Mouse (Mus musculus): Measurements from ENCODE around the gene Epha4. TPM values are rescaled to one million over a fixed set of nuclear protein-coding genes. Genes with fewer than 3 reads are reported as not detected.

Gene Epha4
- polyA plus RNA-seq, 1 experiment, result 3.9 TPM

GRCm38 (mm10) chr1:77506038-77506855, 8.6 kb downstream of the Epha4 start:
- no peaks in the 10 kb centered on the region for H3K27me3 ChIP-seq (ENCODE audit: control insufficient read depth, insufficient read depth, low read length)
- WGBS, result 88% methylated on average over 21 of the region's 21 CpGs
- H3K4me1 ChIP-seq (replicated peaks; ENCODE audit: control insufficient read depth, insufficient read depth, low read length), result no peaks in the 10 kb centered on the region
- TF ChIP-seq POLR2A (IDR thresholded peaks at IDR 0.05; ENCODE audit: control insufficient read depth, extremely low read depth, insufficient read depth, low read length, poor library complexity) (no peak), CTCF (IDR thresholded peaks at IDR 0.05; ENCODE audit: borderline replicate concordance, control insufficient read depth, extremely low read depth, insufficient read depth, low read length, poor library complexity) (no peak)
- H3K27ac ChIP-seq (ENCODE audit: control insufficient read depth, insufficient read depth, low read length), result no peak overlapping the region
- H3K4me3 ChIP-seq (ENCODE audit: control insufficient read depth, insufficient read depth, low read length), result no peak overlapping the region
- DNase-seq, result no peak
- no peaks in the 10 kb centered on the region for H3K36me3 ChIP-seq (ENCODE audit: control insufficient read depth, insufficient read depth, low read length)

DNA sequence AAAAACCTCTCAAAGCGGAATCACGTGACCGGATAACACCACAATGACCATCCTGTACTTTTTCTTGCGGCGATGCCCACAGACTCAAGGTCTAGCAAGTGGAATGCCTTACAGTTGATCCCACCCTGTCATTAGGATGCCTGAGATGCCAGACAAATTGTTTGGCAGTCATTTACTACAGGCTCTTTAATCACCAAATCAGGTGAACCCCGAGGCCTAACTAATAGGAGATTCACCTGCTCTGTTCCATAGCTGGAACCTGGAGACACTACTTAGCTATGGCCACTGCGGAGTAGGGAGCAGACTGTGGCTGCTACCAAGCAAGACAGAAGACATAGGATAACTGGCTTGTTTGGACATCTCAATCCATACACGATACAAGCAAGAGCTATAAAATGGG, 9.6 kb downstream of the Epha4 start:
- no peak overlapping the region for H3K4me3 ChIP-seq (ENCODE audit: control insufficient read depth, insufficient read depth, low read length)
- H3K4me1 ChIP-seq (replicated peaks; ENCODE audit: control insufficient read depth, insufficient read depth, low read length), result no peaks in the 10 kb centered on the region
- H3K27ac ChIP-seq (ENCODE audit: control insufficient read depth, insufficient read depth, low read length), result no peak overlapping the region
- H3K27me3 ChIP-seq (ENCODE audit: control insufficient read depth, insufficient read depth, low read length), result no peaks in the 10 kb centered on the region
- TF ChIP-seq CTCF (IDR thresholded peaks at IDR 0.05; ENCODE audit: borderline replicate concordance, control insufficient read depth, extremely low read depth, insufficient read depth, low read length, poor library complexity) (no peak), POLR2A (IDR thresholded peaks at IDR 0.05; ENCODE audit: control insufficient read depth, extremely low read depth, insufficient read depth, low read length, poor library complexity) (no peak)
- WGBS, result 92% methylated on average over 8 of the region's 8 CpGs
- no peak for DNase-seq
- H3K36me3 ChIP-seq (ENCODE audit: control insufficient read depth, insufficient read depth, low read length), result no peaks in the 10 kb centered on the region

DNA sequence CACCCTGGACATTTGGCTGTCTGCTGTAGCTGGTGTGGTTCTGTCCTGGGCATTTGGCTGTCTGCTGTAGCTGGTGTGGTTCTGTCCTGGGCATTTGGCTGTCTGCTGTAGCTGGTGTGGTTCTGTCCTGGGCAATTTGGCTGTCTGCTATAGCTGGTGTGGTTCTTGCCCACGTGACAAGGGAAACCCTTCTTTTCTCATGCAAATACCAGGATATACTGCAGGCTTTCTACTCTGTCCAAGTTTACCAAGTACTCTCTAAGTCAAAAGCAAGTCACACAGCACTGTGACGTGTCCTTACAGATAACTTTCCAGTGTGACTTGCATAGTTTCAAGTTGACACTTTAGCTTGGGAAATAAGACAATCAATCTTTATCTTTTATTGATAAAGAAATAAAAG, 10.1 kb downstream of the Epha4 start:
- Histone ChIP-seq H3K27ac (ENCODE audit: control insufficient read depth, insufficient read depth, low read length) (no peak overlapping the region), H3K27me3 (ENCODE audit: control insufficient read depth, insufficient read depth, low read length) (no peaks in the 10 kb centered on the region), H3K4me3 (ENCODE audit: control insufficient read depth, insufficient read depth, low read length) (no peak overlapping the region), H3K36me3 (ENCODE audit: control insufficient read depth, insufficient read depth, low read length) (no peaks in the 10 kb centered on the region), H3K4me1 (replicated peaks; ENCODE audit: control insufficient read depth, insufficient read depth, low read length) (no peaks in the 10 kb centered on the region)
- no peak for DNase-seq
- 89% methylated on average over 2 of the region's 2 CpGs for WGBS
- TF ChIP-seq CTCF (IDR thresholded peaks at IDR 0.05; ENCODE audit: borderline replicate concordance, control insufficient read depth, extremely low read depth, insufficient read depth, low read length, poor library complexity), result no peak
- no peak for TF ChIP-seq POLR2A (IDR thresholded peaks at IDR 0.05; ENCODE audit: control insufficient read depth, extremely low read depth, insufficient read depth, low read length, poor library complexity)

- no peaks in the 10 kb centered on the region for H3K4me1 ChIP-seq (replicated peaks; ENCODE audit: control insufficient read depth, insufficient read depth, low read length)
- H3K36me3 ChIP-seq (ENCODE audit: control insufficient read depth, insufficient read depth, low read length), result no peaks in the 10 kb centered on the region
- no peak overlapping the region for H3K27ac ChIP-seq (ENCODE audit: control insufficient read depth, insufficient read depth, low read length)
- H3K27me3 ChIP-seq (ENCODE audit: control insufficient read depth, insufficient read depth, low read length), result no peaks in the 10 kb centered on the region
- 95% methylated on average over 8 of the region's 8 CpGs for WGBS
- no peak overlapping the region for H3K4me3 ChIP-seq (ENCODE audit: control insufficient read depth, insufficient read depth, low read length)
- DNase-seq, result no peak
- TF ChIP-seq POLR2A (IDR thresholded peaks at IDR 0.05; ENCODE audit: control insufficient read depth, extremely low read depth, insufficient read depth, low read length, poor library complexity) (no peak), CTCF (IDR thresholded peaks at IDR 0.05; ENCODE audit: borderline replicate concordance, control insufficient read depth, extremely low read depth, insufficient read depth, low read length, poor library complexity) (no peak)
These were observed 11.1 kb downstream of the Epha4 start for GRCm38 (mm10) chr1:77503711-77504181.

DNA sequence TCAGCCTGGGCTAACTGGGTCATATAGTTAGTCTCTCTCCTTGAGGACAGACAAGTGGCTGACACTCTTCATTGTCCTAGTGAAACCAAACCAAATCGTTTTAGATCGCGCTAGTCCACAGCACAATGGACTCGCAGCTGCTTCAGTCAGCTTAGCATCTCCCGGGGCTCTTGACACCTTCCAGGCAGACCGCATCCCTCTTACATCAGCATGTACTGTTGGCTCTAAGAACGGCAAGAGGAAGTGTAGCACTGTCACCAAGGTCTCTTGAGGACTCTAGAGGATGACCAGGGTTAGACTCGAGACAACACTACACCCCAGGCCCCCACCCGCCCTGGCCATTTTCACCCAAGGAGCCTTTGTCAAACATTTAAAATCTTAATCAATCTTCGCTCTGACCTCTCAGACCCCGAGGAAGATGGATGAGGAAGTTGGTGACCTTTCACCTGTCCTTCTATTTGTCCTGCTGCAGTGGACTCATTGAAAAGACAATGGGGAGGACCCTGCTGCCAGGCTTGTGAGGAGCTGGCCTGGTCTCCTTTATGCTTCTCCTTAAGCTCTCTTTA, 12.3 kb downstream of the Epha4 start:
- 81% methylated on average over 11 of the region's 11 CpGs for WGBS
- TF ChIP-seq POLR2A (IDR thresholded peaks at IDR 0.05; ENCODE audit: control insufficient read depth, extremely low read depth, insufficient read depth, low read length, poor library complexity) (no peak), CTCF (IDR thresholded peaks at IDR 0.05; ENCODE audit: borderline replicate concordance, control insufficient read depth, extremely low read depth, insufficient read depth, low read length, poor library complexity) (no peak)
- no peak for DNase-seq

DNA sequence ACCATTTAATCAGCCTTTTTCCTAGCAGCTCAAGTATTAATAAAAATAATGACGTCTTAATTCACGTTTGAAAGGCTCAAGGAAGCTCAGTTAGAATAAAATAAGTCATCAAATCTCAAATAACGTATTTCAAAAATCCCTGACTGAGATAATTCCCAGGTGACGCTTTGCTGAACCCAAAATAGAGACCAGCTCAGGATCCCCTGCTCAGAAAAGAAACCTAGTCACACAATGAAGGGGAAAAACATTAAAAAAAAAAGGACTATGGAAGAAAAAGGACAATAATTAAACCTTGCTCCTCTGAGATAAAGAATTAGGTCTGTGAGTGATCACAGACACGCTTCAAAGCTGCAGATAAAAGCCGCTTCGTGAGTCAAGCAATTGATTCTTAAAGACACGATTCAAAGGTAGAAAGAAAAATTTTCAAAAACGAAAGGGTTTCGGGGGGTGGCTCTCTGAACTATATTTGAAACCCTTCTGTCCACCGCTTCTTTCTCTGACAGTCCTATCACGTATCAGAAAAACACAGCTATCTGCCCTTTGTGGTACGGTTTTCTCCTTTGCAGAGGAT, 13.4 kb downstream of the Epha4 start:
- WGBS, result 89% methylated on average over 13 of the region's 13 CpGs
- Histone ChIP-seq H3K4me1 (replicated peaks; ENCODE audit: control insufficient read depth, insufficient read depth, low read length) (no peaks in the 10 kb centered on the region), H3K27ac (ENCODE audit: control insufficient read depth, insufficient read depth, low read length) (no peak overlapping the region), H3K4me3 (ENCODE audit: control insufficient read depth, insufficient read depth, low read length) (no peak overlapping the region), H3K36me3 (ENCODE audit: control insufficient read depth, insufficient read depth, low read length) (no peaks in the 10 kb centered on the region), H3K27me3 (ENCODE audit: control insufficient read depth, insufficient read depth, low read length) (no peaks in the 10 kb centered on the region)
- no peak for DNase-seq
- TF ChIP-seq CTCF (IDR thresholded peaks at IDR 0.05; ENCODE audit: borderline replicate concordance, control insufficient read depth, extremely low read depth, insufficient read depth, low read length, poor library complexity) (no peak), POLR2A (IDR thresholded peaks at IDR 0.05; ENCODE audit: control insufficient read depth, extremely low read depth, insufficient read depth, low read length, poor library complexity) (no peak)

More for the DNA sequence above, 12.3 kb downstream of the Epha4 start:
- no peaks in the 10 kb centered on the region for H3K27me3 ChIP-seq (ENCODE audit: control insufficient read depth, insufficient read depth, low read length)
- H3K27ac ChIP-seq (ENCODE audit: control insufficient read depth, insufficient read depth, low read length), result no peak overlapping the region
- H3K4me3 ChIP-seq (ENCODE audit: control insufficient read depth, insufficient read depth, low read length), result no peak overlapping the region
- no peaks in the 10 kb centered on the region for H3K4me1 ChIP-seq (replicated peaks; ENCODE audit: control insufficient read depth, insufficient read depth, low read length)
- no peaks in the 10 kb centered on the region for H3K36me3 ChIP-seq (ENCODE audit: control insufficient read depth, insufficient read depth, low read length)
